Mouse (Mus musculus) liver, embryonic 12.5 days (tissue): ENCODE data around the gene Scamp4. TPM values are rescaled to one million over a fixed set of nuclear protein-coding genes. Genes with fewer than 3 reads are reported as not detected.

Source experiments
- ATAC-seq: fragments of 200-750 bp; cut with Nextera tagmentation; 2 replicates; pipeline ENCODE4 v1.8.0; 2017; ENCODE audit warnings: moderate number of reproducible peaks, mild to moderate bottlenecking, moderate library complexity
- H3K27ac ChIP-seq: fragments of 300-500 bp; sonication (generic); 2 replicates; pipeline ENCODE4 v1.5.1; 2016; ENCODE audit warnings: mild to moderate bottlenecking
- H3K27me3 ChIP-seq: fragments of 300-500 bp; sonication (generic); replicated peaks from 2 replicates; pipeline ENCODE4 v1.6.1; 2016; ENCODE audit warnings: mild to moderate bottlenecking, moderate library complexity
- H3K36me3 ChIP-seq: fragments of 300-500 bp; sonication (generic); 2 replicates; pipeline ENCODE4 v1.6.1; 2016; ENCODE audit warnings: mild to moderate bottlenecking, moderate library complexity
- H3K4me1 ChIP-seq: fragments of 300-500 bp; sonication (generic); 2 replicates; pipeline ENCODE4 v1.6.1; 2016
- H3K4me2 ChIP-seq: fragments of 300-500 bp; sonication (generic); 2 replicates; pipeline ENCODE4 v1.6.1; 2016; ENCODE audit warnings: mild to moderate bottlenecking, moderate library complexity
- H3K4me3 ChIP-seq: fragments of 300-500 bp; sonication (generic); 2 replicates; pipeline ENCODE4 v1.5.1; 2016; ENCODE audit warnings: mild to moderate bottlenecking, moderate library complexity
- H3K9ac ChIP-seq: fragments of 300-500 bp; sonication (generic); 2 replicates; pipeline ENCODE4 v1.6.1; 2016; ENCODE audit warnings: mild to moderate bottlenecking, moderate library complexity
- H3K9me3 ChIP-seq: fragments of 300-500 bp; sonication (generic); replicated peaks from 2 replicates; pipeline ENCODE4 v1.6.1; 2016; ENCODE audit warnings: mild to moderate bottlenecking, moderate library complexity
- WGBS: fragments of 180-500 bp; shearing (Covaris S2); methylation state at CpG from one replicate; pipeline ENCODE4 v1.1.7; 2016; ENCODE audit not compliant: insufficient replicate concordance; 5-methylcytosine and 5-hydroxymethylcytosine counted together
- polyA plus RNA-seq: library from polyadenylated mRNA; unstranded; fragments of >200 nt; fragmentation: Nextera tagmentation; extraction: Ambion mirVana; gene quantifications from 2 replicates; pipeline ENCODE4 v1.2.1, GENCODE M21; 2016

The Scamp4 gene
- 63.3 and 65.2 TPM in 2 replicates for polyA plus RNA-seq

DNA sequence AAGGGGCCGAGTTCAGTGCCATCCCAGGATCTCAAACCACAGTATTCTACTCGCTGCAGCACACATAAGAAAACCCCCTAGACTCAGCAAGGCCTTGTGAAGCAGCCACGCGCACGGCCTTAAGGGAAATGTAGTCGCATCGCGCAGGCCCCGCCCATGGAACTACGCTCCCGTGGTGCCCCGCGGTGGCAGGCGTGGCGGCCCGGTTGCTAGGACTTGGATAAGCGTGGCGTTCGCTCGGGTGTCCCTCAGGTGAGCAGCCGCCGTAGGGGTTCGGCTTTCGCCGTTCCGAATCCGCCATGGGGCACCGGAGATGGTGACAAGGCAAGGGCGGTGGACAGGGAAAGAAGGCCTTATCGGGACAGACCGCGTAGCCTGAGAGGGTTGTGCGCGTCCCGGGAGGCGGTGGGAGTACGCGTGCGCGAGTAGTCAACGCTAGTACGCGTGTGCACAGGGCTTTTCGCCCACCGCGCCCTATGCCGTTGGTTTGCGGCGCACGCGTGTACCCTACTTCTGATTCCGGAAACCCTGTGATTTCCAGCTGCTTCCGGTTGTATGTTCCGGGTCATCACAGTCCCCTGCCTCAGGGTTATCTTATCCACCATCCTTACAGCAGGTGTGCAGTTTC lies at the start of gene Scamp4, which contains the start of gene Adat3:
Gene Scamp4 (plus strand): TSS at position 175 of the 628 bp plus-strand sequence.
Gene Adat3 (plus strand): TSS at position 183 of the 628 bp plus-strand sequence.
- peak within 1 kb of the TSS; percentile 98 for H3K27ac ChIP-seq
- H3K36me3 ChIP-seq, result peaks cover 24% of the 10 kb centered on the region
- no peaks in the 10 kb centered on the region for H3K9me3 ChIP-seq
- H3K4me1 ChIP-seq, result peaks cover 80% of the 10 kb centered on the region
- H3K9ac ChIP-seq, result peak within 1 kb of the TSS; percentile 82
- H3K4me2 ChIP-seq, result peak within 1 kb of the TSS; percentile 97
- ATAC-seq, result peak; percentile 86
- H3K27me3 ChIP-seq, result no peaks in the 10 kb centered on the region
- under 1% methylated on average over 54 of the region's 54 CpGs for WGBS
- H3K4me3 ChIP-seq, result peak within 1 kb of the TSS; percentile 71

DNA sequence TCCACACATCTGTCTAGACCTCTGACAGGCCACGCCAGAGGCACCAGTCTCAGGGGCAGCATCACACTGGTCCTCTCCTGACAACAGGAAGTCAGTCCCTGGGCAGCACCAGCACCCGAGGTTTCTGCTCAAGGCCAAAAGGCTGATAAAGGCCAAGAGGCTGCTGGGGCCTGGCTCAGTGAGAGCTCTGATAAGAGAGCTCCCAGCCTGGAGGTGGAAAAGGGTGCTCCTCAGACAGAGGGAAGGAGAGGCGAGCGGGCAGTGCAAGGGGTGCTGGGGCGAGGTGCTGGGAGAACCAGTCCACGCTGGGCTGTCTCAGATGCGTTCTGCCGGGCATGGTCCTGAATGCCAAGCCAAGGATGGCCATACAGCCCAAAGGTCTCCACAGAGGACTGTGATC lies 49.1 kb upstream of the Scamp4 start:
- ATAC-seq, result peak; percentile 93
- Histone ChIP-seq H3K27me3 (no peaks in the 10 kb centered on the region), H3K4me1 (peaks cover 76% of the 10 kb centered on the region), H3K4me2 (peak overlapping the region; percentile 75), H3K36me3 (peaks cover 45% of the 10 kb centered on the region), H3K9ac (peak overlapping the region; percentile 70), H3K9me3 (no peaks in the 10 kb centered on the region), H3K4me3 (peak overlapping the region; percentile 31), H3K27ac (peak overlapping the region; percentile 91)
- 27% methylated on average over 8 of the region's 8 CpGs for WGBS

GRCm38 (mm10) chr10:80553997-80554396 lies 48.7 kb upstream of the Scamp4 start:
- Histone ChIP-seq H3K4me1 (peaks cover 76% of the 10 kb centered on the region), H3K4me3 (peak overlapping the region; percentile 31), H3K4me2 (peak overlapping the region; percentile 75), H3K27me3 (no peaks in the 10 kb centered on the region), H3K9ac (peak overlapping the region; percentile 70), H3K9me3 (no peaks in the 10 kb centered on the region), H3K36me3 (peaks cover 45% of the 10 kb centered on the region), H3K27ac (peak overlapping the region; percentile 91)
- 55% methylated on average over 6 of the region's 6 CpGs for WGBS
- peak; percentile 53 for ATAC-seq

DNA sequence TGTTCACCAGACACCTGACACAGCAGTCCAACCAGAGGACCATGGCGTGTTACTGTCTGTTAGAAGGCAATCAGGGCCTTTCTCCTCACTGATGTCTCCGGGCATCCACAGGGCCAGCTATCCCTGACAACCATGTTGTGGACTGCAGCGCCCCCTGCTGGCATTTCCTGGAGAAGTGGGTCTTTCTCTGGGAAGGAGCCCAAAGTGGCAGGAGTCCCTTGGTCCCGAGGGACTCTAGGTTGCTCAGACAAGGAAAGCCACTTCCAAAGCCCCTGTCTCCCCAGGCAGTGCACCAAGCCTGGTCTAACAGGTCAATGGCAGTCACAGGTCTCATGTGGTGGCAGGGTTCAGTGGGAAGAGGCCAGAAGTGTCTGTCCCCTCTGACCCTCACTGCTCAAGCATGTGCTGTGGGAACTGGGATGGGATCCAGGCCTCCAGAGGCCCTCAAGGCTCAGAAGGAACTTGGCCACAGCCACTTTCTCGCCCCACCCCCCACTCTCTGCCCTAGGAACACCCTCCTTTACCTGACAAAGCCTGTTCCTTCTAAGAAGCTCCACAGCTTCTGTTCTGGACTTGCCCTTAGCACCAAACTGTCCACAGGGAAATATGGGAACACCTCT lies 45.2 kb upstream of the Scamp4 start:
- Histone ChIP-seq H3K27ac (peak overlapping the region; percentile 50), H3K4me1 (peaks cover 78% of the 10 kb centered on the region), H3K9ac (peak overlapping the region; percentile 46), H3K4me2 (peak overlapping the region; percentile 4; the same call in 1 of the 2 replicates), H3K36me3 (peaks cover 22% of the 10 kb centered on the region), H3K9me3 (no peaks in the 10 kb centered on the region), H3K27me3 (no peaks in the 10 kb centered on the region), H3K4me3 (no peak overlapping the region)
- no peak for ATAC-seq
- WGBS, result 40% methylated on average over 5 of the region's 5 CpGs

GRCm38 (mm10) chr10:80559431-80559830 lies 43.2 kb upstream of the Scamp4 start:
- Histone ChIP-seq H3K9me3 (no peaks in the 10 kb centered on the region), H3K4me3 (peak overlapping the region; percentile 96), H3K27me3 (no peaks in the 10 kb centered on the region), H3K27ac (peak overlapping the region; percentile 27; the same call in 1 of the 2 replicates), H3K4me1 (peaks cover 60% of the 10 kb centered on the region), H3K9ac (peak overlapping the region; percentile 91; the same call in 1 of the 2 replicates), H3K4me2 (peak overlapping the region; percentile 82), H3K36me3 (peaks cover 29% of the 10 kb centered on the region)
- ATAC-seq, result no peak
- WGBS, result 81% methylated on average over 7 of the region's 7 CpGs

- H3K4me2 ChIP-seq, result peak overlapping the region; percentile 82
- H3K9ac ChIP-seq, result peak overlapping the region; percentile 91
- WGBS, result 1% methylated on average over 13 of the region's 13 CpGs
- H3K9me3 ChIP-seq, result no peaks in the 10 kb centered on the region
- ATAC-seq, result 0 out of 2 replicates have a peak, but pooled peaks have one; percentile 4
- H3K4me3 ChIP-seq, result peak overlapping the region; percentile 96
- peaks cover 52% of the 10 kb centered on the region for H3K4me1 ChIP-seq
- H3K36me3 ChIP-seq, result peaks cover 38% of the 10 kb centered on the region
- H3K27ac ChIP-seq, result peak overlapping the region; percentile 87
- H3K27me3 ChIP-seq, result no peaks in the 10 kb centered on the region
Measured at GRCm38 (mm10) chr10:80560621-80561020, 42.1 kb upstream of the Scamp4 start.

GRCm38 (mm10) chr10:80561116-80561944 lies 41.3 kb upstream of the Scamp4 start, which contains the start of gene Rexo1:
Rexo1 (minus strand) TSS chr10:80561560.
- Histone ChIP-seq H3K9me3 (no peaks in the 10 kb centered on the region), H3K36me3 (peaks cover 44% of the 10 kb centered on the region), H3K27ac (peak within 1 kb of the TSS; percentile 87), H3K4me3 (peak within 1 kb of the TSS; percentile 96), H3K4me1 (peaks cover 57% of the 10 kb centered on the region), H3K27me3 (no peaks in the 10 kb centered on the region), H3K9ac (peak within 1 kb of the TSS; percentile 91), H3K4me2 (peak within 1 kb of the TSS; percentile 82)
- WGBS, result under 1% methylated on average over 72 of the region's 72 CpGs
- ATAC-seq, result peak; percentile 81

- no peaks in the 10 kb centered on the region for H3K9me3 ChIP-seq
- peaks cover 49% of the 10 kb centered on the region for H3K36me3 ChIP-seq
- peak; percentile 44 for ATAC-seq
- H3K4me2 ChIP-seq, result peak overlapping the region; percentile 13; the same call in 1 of the 2 replicates
- H3K4me3 ChIP-seq, result no peak overlapping the region
- 37% methylated on average over 17 of the region's 17 CpGs for WGBS
- H3K27ac ChIP-seq, result peak overlapping the region; percentile 59
- peaks cover 59% of the 10 kb centered on the region for H3K4me1 ChIP-seq
- no peak overlapping the region for H3K9ac ChIP-seq
- no peaks in the 10 kb centered on the region for H3K27me3 ChIP-seq
Measured at GRCm38 (mm10) chr10:80566375-80567092, 36.1 kb upstream of the Scamp4 start.

GRCm38 (mm10) chr10:80568876-80569275 lies 33.8 kb upstream of the Scamp4 start:
- H3K36me3 ChIP-seq, result peaks cover 46% of the 10 kb centered on the region
- H3K4me3 ChIP-seq, result peak overlapping the region; percentile 91; the same call in 1 of the 2 replicates
- H3K9ac ChIP-seq, result peak overlapping the region; percentile 56
- no peaks in the 10 kb centered on the region for H3K27me3 ChIP-seq
- H3K27ac ChIP-seq, result peak overlapping the region; percentile 99
- 93% methylated on average over 29 of the region's 29 CpGs for WGBS
- H3K4me2 ChIP-seq, result peak overlapping the region; percentile 100
- no peak for ATAC-seq
- no peaks in the 10 kb centered on the region for H3K9me3 ChIP-seq
- peaks cover 74% of the 10 kb centered on the region for H3K4me1 ChIP-seq

GRCm38 (mm10) chr10:80569664-80570066 lies 33.0 kb upstream of the Scamp4 start:
- H3K4me3 ChIP-seq, result peak overlapping the region; percentile 91
- peak overlapping the region; percentile 100 for H3K4me2 ChIP-seq
- H3K27me3 ChIP-seq, result no peaks in the 10 kb centered on the region
- peaks cover 46% of the 10 kb centered on the region for H3K36me3 ChIP-seq
- peak overlapping the region; percentile 99 for H3K27ac ChIP-seq
- H3K4me1 ChIP-seq, result peaks cover 82% of the 10 kb centered on the region
- peak; percentile 76 for ATAC-seq
- peak overlapping the region; percentile 96 for H3K9ac ChIP-seq
- no peaks in the 10 kb centered on the region for H3K9me3 ChIP-seq
- WGBS, result 5% methylated on average over 10 of the region's 10 CpGs

GRCm38 (mm10) chr10:80570419-80570818 lies 32.3 kb upstream of the Scamp4 start:
- peak overlapping the region; percentile 91 for H3K4me3 ChIP-seq
- no peaks in the 10 kb centered on the region for H3K9me3 ChIP-seq
- H3K36me3 ChIP-seq, result peaks cover 48% of the 10 kb centered on the region
- no peaks in the 10 kb centered on the region for H3K27me3 ChIP-seq
- 14% methylated on average over 10 of the region's 10 CpGs for WGBS
- peak overlapping the region; percentile 99 for H3K27ac ChIP-seq
- no peak for ATAC-seq
- peaks cover 90% of the 10 kb centered on the region for H3K4me1 ChIP-seq
- peak overlapping the region; percentile 100 for H3K4me2 ChIP-seq
- H3K9ac ChIP-seq, result peak overlapping the region; percentile 96
